Mouse (Mus musculus) ES-E14 (cell line): Measurements from ENCODE around the gene Alox5. TPM values are rescaled to one million over a fixed set of nuclear protein-coding genes. Genes with fewer than 3 reads are reported as not detected.

Source experiments
- DNase-seq: peaks from one replicate; pipeline ENCODE4 v3.0.0-alpha.2; 2013; ENCODE audit warnings: low read depth, low spot score
- H3K27ac ChIP-seq: 2 replicates; pipeline ENCODE4 v1.5.1; 2012; ENCODE audit warnings: low read depth, mild to moderate bottlenecking, low read length, moderate library complexity, mixed read lengths; ENCODE audit not compliant: poor library complexity, insufficient read depth, severe bottlenecking
- H3K36me3 ChIP-seq: 2 replicates; pipeline ENCODE4 v1.6.1; 2012; ENCODE audit warnings: mild to moderate bottlenecking, low read length, moderate library complexity, mixed read lengths; ENCODE audit not compliant: control insufficient read depth, poor library complexity, insufficient read depth, severe bottlenecking
- H3K4me1 ChIP-seq, 2 experiments: fragments of 150-350 bp in 1 of 2; sonication (generic) in 1 of 2; 2 replicates each; pipeline ENCODE4 v1.6.1; 2012; ENCODE audit warnings: low read length in 2 of 2, mild to moderate bottlenecking in 1 of 2, mixed read lengths in 1 of 2; ENCODE audit not compliant: control insufficient read depth in 2 of 2, insufficient read depth in 2 of 2, poor library complexity in 1 of 2
- H3K4me3 ChIP-seq, 2 experiments: fragments of 150-350 bp in 1 of 2; sonication (generic) in 1 of 2; 2 replicates each; pipeline ENCODE4 v1.5.1; 2012; ENCODE audit warnings: low read length in 2 of 2, low read depth in 1 of 2, mild to moderate bottlenecking in 1 of 2, mixed read lengths in 1 of 2; ENCODE audit not compliant: insufficient read depth in 1 of 2, poor library complexity in 1 of 2, severe bottlenecking in 1 of 2
- H3K9ac ChIP-seq: 2 replicates; pipeline ENCODE4 v1.6.1; 2012; ENCODE audit warnings: low read depth, mild to moderate bottlenecking, low read length, mixed read lengths; ENCODE audit not compliant: poor library complexity, insufficient read depth, severe bottlenecking
- H3K9me3 ChIP-seq: fragments of 150-350 bp; sonication (generic); 2 replicates; pipeline ENCODE4 v1.6.1; 2012; ENCODE audit warnings: low read depth, mild to moderate bottlenecking, low read length; ENCODE audit not compliant: control insufficient read depth, insufficient read depth
- CHD2 ChIP-seq: IDR thresholded peaks from 2 replicates; pipeline ENCODE4 v1.6.1; 2014; ENCODE audit warnings: mild to moderate bottlenecking, low read depth, low read length, inconsistent platforms
- HCFC1 ChIP-seq: IDR thresholded peaks from 2 replicates; pipeline ENCODE4 v1.6.1; 2012; ENCODE audit warnings: low read length, inconsistent platforms, borderline replicate concordance; ENCODE audit not compliant: insufficient read depth
- MAFK ChIP-seq: IDR thresholded peaks from 2 replicates; pipeline ENCODE4 v1.6.1; 2014; ENCODE audit warnings: mild to moderate bottlenecking, low read depth, low read length, inconsistent platforms; ENCODE audit not compliant: insufficient read depth
- ZC3H11A ChIP-seq: IDR thresholded peaks from 2 replicates; pipeline ENCODE4 v1.6.1; 2012; ENCODE audit warnings: low read depth, mild to moderate bottlenecking, inconsistent platforms, low read length, borderline replicate concordance
- ZNF384 ChIP-seq: IDR thresholded peaks from 2 replicates; pipeline ENCODE4 v1.6.1; 2012; ENCODE audit warnings: low read depth, low read length, inconsistent platforms
- in situ Hi-C, 2 experiments: fragments of 600-800 bp; cut with MboI; formaldehyde crosslinking; loops; one replicate each; pipeline ENCODE4 v1.15.1; 2025; ENCODE audit warnings: low sequenced_read_pairs in 2 of 2, inconsistent platforms in 1 of 2; ENCODE audit not compliant: unreplicated experiment in 2 of 2
- total RNA-seq: library from RNA; depleted of rRNA; stranded (reverse); fragments of 300-350 nt; gene quantifications from 2 replicates; pipeline ENCODE4 v1.2.3, GENCODE M21; 2012

Gene Alox5
- total RNA-seq, 1 experiment = 3.3 TPM

DNA sequence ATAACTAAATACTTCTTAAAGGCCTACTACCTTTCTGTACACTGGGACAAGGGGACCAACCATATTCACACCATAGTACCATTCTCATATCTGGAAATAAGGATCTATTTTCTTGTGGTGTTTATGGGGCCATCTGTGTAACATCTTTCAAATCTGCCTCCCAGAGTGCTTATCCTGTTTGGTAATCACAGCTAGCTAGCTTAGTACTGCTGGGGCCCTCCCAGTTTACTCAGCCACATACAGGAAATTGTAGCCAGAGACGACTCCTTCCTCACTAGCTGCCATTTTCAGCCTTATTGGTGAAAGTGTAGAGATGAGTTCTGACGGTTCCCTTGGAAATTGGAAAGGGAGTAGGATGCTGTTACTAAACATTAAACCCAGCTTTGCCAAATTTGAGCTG is 79.4 kb downstream of the Alox5 start:
- Histone ChIP-seq H3K4me3 (no peak overlapping the region), H3K27ac (no peak overlapping the region), H3K4me1 (peaks cover 2 to 3% of the 10 kb centered on the region in 2 experiments; a peak in 3 of 4 replicates), H3K9me3 (no peaks in the 10 kb centered on the region), H3K36me3 (peaks cover 2% of the 10 kb centered on the region; the same call in 1 of the 2 replicates), H3K9ac (no peak overlapping the region)
- TF ChIP-seq HCFC1 (no peak), CHD2 (no peak)
- in situ Hi-C loops = no loop called here
- no peak for DNase-seq

- H3K9me3 ChIP-seq = no peaks in the 10 kb centered on the region
- H3K27ac ChIP-seq = no peak overlapping the region
- H3K9ac ChIP-seq = no peak overlapping the region
- peaks cover 2% of the 10 kb centered on the region; the same call in 1 of the 2 replicates for H3K36me3 ChIP-seq
- no peak for DNase-seq
- in situ Hi-C loops = no loop called here
- TF ChIP-seq ZNF384 = no peak
- no peak for TF ChIP-seq HCFC1
- no peak for TF ChIP-seq ZC3H11A
- TF ChIP-seq MAFK = no peak
- H3K4me3 ChIP-seq = no peak overlapping the region
- H3K4me1 ChIP-seq = no peaks in the 10 kb centered on the region
Measured at GRCm38 (mm10) chr6:116380157-116380556, 80.8 kb downstream of the Alox5 start.

DNA sequence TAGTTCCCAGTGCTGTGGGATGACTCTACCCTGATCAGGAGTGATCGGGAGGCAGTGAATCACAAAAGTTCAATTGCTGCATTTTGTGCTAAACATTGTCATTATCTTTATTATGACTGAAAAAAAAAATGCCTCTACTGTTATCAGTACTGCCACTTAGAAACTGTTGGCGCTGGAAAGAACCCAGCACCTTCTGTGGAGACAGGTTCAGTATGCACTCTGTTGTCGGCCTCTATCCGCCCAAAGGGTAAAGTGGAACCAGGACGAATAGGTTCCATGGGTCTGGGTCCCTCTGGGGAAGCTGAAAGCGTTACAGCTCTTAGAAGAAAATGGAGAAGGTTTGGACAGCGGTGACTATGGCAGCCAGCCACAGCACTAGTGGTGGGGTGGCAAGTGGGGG is 82.1 kb downstream of the Alox5 start:
- H3K4me1 ChIP-seq = no peaks in the 10 kb centered on the region
- DNase-seq = no peak
- H3K27ac ChIP-seq = no peak overlapping the region
- no peak overlapping the region for H3K4me3 ChIP-seq
- TF ChIP-seq HCFC1 (no peak), CHD2 (no peak), ZNF384 (no peak), MAFK (no peak), ZC3H11A (no peak)
- H3K9me3 ChIP-seq = no peaks in the 10 kb centered on the region
- H3K9ac ChIP-seq = no peak overlapping the region
- peaks cover 2% of the 10 kb centered on the region; the same call in 1 of the 2 replicates for H3K36me3 ChIP-seq
- in situ Hi-C loops = no loop called here

GRCm38 (mm10) chr6:116374618-116375017 is 86.4 kb downstream of the Alox5 start:
- H3K36me3 ChIP-seq = peaks cover 2% of the 10 kb centered on the region; the same call in 1 of the 2 replicates
- in situ Hi-C loops = no loop called here
- peaks cover 0 to 10% of the 10 kb centered on the region in 2 experiments; a peak in 1 of 4 replicates for H3K4me1 ChIP-seq
- DNase-seq = no peak
- no peak for TF ChIP-seq HCFC1
- no peak for TF ChIP-seq MAFK
- TF ChIP-seq ZC3H11A = no peak
- no peak for TF ChIP-seq ZNF384
- no peak for TF ChIP-seq CHD2
- no peaks in the 10 kb centered on the region for H3K9me3 ChIP-seq
- no peak overlapping the region for H3K9ac ChIP-seq
- no peak overlapping the region for H3K4me3 ChIP-seq
- no peak overlapping the region for H3K27ac ChIP-seq

- TF ChIP-seq ZC3H11A (no peak), HCFC1 (no peak)
- Histone ChIP-seq H3K36me3 (peaks cover 2% of the 10 kb centered on the region; the same call in 1 of the 2 replicates), H3K4me1 (peaks cover 0 to 10% of the 10 kb centered on the region in 2 experiments; a peak in 1 of 4 replicates), H3K4me3 (no peak overlapping the region), H3K9me3 (no peaks in the 10 kb centered on the region), H3K27ac (no peak overlapping the region), H3K9ac (no peak overlapping the region)
- no peak for DNase-seq
- in situ Hi-C loops = no loop called here
Measured at GRCm38 (mm10) chr6:116374136-116374535, 86.8 kb downstream of the Alox5 start.
